Mouse (Mus musculus): ENCODE data around the gene Agfg1.
"Not testable (repeated sequence)": the region's sequence is repeated elsewhere in the genome, so short reads cannot be mapped to it uniquely, and the experiment has no call there.

The Agfg1 gene

DNA sequence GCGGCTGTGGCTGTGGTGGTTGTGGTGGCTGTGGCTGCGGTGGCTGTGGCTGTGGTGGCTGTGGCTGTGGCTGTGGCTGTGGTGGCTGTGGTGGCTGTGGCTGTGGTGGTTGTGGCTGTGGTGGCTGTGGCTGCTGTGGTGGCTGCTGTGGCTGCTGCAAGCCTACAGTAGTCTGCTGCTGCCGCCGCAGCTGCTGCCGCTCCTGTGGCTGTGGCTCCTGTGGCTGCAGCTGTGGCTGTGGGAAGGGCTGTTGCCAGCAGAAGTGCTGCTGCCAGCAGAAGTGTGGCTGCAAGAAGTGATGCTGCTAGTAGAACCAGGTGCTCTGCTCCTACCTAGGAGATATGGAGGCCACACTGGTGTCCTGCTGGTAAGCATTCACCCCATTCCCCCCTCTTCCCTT, 74.2 kb downstream of the Agfg1 start:
- not testable (repeated sequence) for DNase-seq

DNA sequence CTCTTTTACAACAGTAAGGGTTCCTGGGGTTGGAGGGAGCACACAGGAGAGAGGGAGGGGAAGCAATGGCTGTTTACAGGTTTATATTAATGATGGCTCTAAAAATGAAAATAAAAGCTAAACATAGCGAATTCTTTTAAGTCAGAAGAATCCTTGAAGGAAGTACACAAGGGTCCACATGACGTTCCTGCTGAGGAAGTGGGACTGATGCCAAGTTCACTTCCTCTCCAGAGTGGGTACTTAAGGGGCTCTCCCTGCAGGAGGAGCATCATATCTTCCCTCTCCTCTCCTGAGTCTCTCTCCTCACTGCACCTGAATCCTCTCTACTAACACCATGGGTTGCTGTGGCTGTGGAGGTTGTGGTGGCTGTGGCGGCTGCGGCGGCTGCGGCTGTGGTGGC, 85.4 kb downstream of the Agfg1 start, which contains the start of gene A030014E15Rik:
Gene A030014E15Rik (plus strand): TSS at position 268 of the 400 bp plus-strand sequence.
- DNase-seq, result no peak

DNA sequence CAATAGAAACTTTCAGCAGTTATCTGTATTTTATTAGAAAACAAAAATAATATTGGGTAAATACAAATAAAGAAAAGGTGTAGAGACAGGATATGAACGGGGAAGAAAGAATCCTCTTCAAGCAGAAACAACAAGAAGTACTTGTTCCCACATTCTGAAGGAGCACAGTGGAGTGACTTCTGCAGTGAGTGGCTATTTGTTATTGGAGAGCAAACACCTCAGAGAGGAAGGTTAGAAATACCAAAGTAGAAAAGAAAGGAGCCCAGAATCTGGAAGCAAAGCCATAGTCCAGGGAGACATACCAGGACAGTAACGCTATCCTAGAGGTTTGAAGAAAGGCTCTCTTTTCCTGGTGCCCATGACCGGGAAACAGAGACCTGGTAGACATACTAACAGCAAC, 91.3 kb downstream of the Agfg1 start:
- not testable (repeated sequence) for DNase-seq

DNA sequence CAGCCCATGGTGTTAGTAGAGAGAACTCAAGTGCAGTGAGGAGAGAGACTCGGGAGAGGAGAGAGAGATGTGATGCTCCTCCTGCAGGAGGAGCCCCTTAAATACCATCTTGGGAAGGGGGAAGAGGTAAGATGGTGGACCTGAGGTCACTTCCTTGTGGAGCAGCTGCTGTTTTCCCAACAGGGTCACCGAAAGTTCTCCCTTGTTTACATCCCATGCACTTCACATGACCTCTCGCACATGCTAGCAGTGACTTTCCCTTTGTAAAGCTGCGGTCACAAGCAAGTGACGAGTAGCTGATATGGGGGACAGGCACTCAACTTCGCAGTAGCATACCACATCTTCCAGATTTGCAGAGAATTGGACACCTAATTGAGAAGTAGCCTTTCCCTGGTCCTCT, 92.0 kb downstream of the Agfg1 start, which contains the start of gene Gm6217:
Gene Gm6217 (minus strand): TSS at position 74 of the 400 bp plus-strand sequence.
- not testable (repeated sequence) for DNase-seq

DNA sequence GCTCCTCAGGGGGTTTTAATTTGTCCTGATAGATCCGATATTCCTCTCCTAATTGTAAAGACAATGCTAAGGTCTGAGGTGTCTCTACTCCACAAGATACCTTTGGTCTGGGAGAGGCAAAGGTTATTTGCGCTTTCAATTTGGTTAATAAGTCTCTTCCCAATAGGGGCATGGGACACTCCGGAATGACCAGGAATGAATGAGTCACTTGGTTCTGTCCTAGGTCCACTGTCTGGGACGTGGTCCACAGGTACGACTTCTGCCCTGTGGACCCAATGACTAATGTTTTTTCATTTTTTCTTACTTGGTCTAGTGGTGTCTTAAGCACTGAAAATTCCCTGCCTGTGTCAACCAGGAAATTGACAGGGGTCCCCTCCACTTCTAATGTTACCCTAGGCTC, 99.4 kb downstream of the Agfg1 start:
- DNase-seq, result no peak

DNA sequence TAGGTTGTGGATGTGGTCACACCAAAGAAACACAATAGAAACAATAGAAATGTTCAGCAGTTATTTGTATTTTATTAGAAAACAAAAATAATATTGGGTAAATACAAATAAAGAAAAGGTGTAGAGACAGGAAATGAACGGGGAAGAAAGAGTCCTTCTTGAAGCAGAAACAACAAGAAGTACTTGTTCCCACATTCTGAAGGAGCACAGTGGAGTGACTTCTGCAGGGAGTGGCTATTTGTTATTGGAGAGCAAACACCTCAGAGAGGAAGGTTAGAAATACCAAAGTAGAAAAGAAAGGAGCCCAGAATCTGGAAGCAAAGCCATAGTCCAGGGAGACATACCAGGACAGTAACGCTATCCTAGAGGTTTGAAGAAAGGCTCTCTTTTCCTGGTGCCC, 103.2 kb downstream of the Agfg1 start:
- DNase-seq, result not testable (repeated sequence)

DNA sequence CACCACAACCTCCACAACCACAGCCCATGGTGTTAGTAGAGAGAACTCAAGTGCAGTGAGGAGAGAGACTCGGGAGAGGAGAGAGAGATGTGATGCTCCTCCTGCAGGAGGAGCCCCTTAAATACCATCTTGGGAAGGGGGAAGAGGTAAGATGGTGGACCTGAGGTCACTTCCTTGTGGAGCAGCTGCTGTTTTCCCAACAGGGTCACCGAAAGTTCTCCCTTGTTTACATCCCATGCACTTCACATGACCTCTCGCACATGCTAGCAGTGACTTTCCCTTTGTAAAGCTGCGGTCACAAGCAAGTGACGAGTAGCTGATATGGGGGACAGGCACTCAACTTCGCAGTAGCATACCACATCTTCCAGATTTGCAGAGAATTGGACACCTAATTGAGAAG, 104.0 kb downstream of the Agfg1 start, which contains the start of gene A030003K21Rik:
Gene A030003K21Rik (minus strand): TSS at position 94 of the 400 bp plus-strand sequence.
- DNase-seq, result not testable (repeated sequence)

DNA sequence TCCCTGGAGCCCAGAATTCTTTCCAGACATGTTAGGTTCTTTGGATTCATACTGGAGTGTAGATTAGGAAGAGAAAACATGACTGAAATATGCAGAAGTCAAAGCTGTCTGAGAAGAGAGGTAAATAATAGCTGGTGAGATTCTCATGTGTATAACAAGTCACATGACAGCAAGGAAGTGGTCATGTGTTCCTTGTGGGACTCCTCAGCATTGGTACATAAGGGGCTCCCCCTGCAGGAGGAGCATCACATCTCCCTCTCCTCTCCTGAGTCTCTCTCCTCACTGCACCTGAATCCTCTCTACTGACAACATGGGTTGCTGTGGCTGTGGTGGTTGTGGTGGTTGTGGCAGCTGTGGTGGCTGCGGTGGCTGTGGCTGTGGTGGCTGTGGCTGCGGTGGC, 106.7 kb downstream of the Agfg1 start:
- not testable (repeated sequence) for DNase-seq

DNA sequence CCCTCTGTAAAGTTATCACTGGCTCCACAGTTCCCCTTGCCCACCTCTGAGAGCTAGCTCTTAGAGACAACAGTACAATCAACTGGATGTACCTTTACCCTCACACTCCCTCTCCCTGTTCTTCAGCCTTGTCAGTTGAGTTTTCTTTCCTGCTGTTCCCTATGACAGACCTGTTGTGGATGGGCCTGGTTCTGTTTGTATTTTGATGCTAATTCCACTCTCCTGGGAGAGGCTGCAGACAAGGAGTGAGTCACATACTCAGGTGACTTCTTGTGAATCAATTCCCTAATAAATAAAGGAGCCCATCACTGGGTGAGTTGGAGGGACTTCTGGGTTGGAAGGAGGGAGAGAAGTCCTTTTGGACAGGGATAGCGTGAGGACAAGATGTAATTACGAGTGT, 109.3 kb downstream of the Agfg1 start:
- no peak for DNase-seq
